10 mouse cellular contexts compared by ENCODE assay signal in the genomic region with DNA sequence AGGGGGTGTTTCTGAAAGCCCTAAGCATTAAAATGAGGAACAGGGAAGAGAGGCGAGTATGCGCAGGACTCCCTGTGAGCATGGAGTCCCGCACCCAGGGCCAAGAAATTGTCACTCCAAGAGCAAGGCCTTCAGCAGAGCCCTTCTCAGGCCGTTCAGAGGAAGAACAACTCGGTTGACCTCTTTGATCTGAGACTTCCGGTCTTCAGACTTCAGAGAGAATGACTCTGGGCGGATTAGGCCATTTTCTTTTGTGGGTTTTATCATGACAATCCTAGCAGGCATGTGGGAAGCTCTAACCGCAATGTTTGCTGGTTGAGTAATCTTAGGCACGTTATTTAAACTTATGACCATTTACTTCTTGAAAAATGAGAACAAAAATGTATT.
A peak's percentile ranks its signal among the peaks of the same experiment; 100 is the strongest.
DNase-seq lines count a peak whose midpoint lies in the region; TF ChIP-seq lines count a peak whose summit lies in the region.
"Had no signal": no experiment of that assay in that cellular context is flagged by ENCODE, and none has a peak within 500 bp of the region (broad histone marks: within the 10 kb centered on the region; RNA-seq: fewer than 3 reads in every experiment).

No protein-coding gene starts in this region.

- 36% methylated on average over 9 of the region's 9 CpGs for WGBS in macrophage (ENCODE audit: missing documents)

- no peak overlapping the region for H3ac ChIP-seq in C2C12 (ENCODE audit: control insufficient read depth, insufficient read length, low read depth)

- H3K36me3 ChIP-seq in C2C12 (ENCODE audit: control insufficient read depth, insufficient read depth): no peaks in the 10 kb centered on the region
- no peaks in the 10 kb centered on the region for H3K36me3 ChIP-seq in macrophage (ENCODE audit: inconsistent target)
- H3K36me3 ChIP-seq: liver, embryonic 13.5 days had no signal

- H3K4me3 ChIP-seq in C2C12 (ENCODE audit: insufficient read depth, poor library complexity, severe bottlenecking): no peak overlapping the region
- no peak overlapping the region for H3K4me3 ChIP-seq in macrophage (ENCODE audit: inconsistent target)
- H3K4me3 ChIP-seq: liver, embryonic 13.5 days had no signal

- H3K79me2 ChIP-seq in C2C12 (ENCODE audit: control insufficient read depth, insufficient read depth): no peaks in the 10 kb centered on the region
- no peaks in the 10 kb centered on the region for H3K79me2 ChIP-seq in macrophage (ENCODE audit: inconsistent target)

- peak overlapping the region; percentile 58 for H3K27ac ChIP-seq in macrophage
- H3K27ac ChIP-seq: liver, embryonic 13.5 days had no signal

- peak; percentile 28 for DNase-seq in 3134 (ENCODE audit: extremely low read depth, insufficient read length, low spot score)
- DNase-seq in fibroblast of lung, adult 2 months (ENCODE audit: low read depth): peak; percentile 36
- no peak for DNase-seq in cerebellum, adult 11-12 months
- no peak for DNase-seq in cerebellum, postnatal 36 days
- no peak for DNase-seq in layer of hippocampus, adult 9-10 months (ENCODE audit: low spot score)
- DNase-seq in gastrocnemius, postnatal 4 days (ENCODE audit: low spot score in 2 of 2): no peak
- DNase-seq: heart, postnatal 36 days; liver, embryonic 13.5 days had no signal

- H3K27me3 ChIP-seq in C2C12 (ENCODE audit: control insufficient read depth, insufficient read depth, insufficient read length): no peaks in the 10 kb centered on the region
- H3K27me3 ChIP-seq: liver, embryonic 13.5 days had no signal

- H3K79me3 ChIP-seq in C2C12 (ENCODE audit: low read depth): no peaks in the 10 kb centered on the region

- no peak for TF ChIP-seq CTCF in C2C12 (IDR thresholded peaks at IDR 0.05; ENCODE audit: control insufficient read depth, insufficient read depth, insufficient read length)

TF ChIP-seq in C2C12, 6 proteins besides CTCF, POLR2A, EP300 and RAD21:
- TF ChIP-seq FOSL1 (IDR thresholded peaks at IDR 0.05; ENCODE audit: insufficient read depth, low read length, poor library complexity, severe bottlenecking): peak; percentile 33
- TF ChIP-seq USF1 (IDR thresholded peaks at IDR 0.05; ENCODE audit: low read depth): no peak
- no peak for TF ChIP-seq MAX (IDR thresholded peaks at IDR 0.05)
- peak; percentile 91 for TF ChIP-seq CEBPB (IDR thresholded peaks at IDR 0.05; ENCODE audit: low read depth)
- TF ChIP-seq MYOG (IDR thresholded peaks at IDR 0.05; ENCODE audit: control insufficient read depth, extremely low read depth, insufficient read length): no peak
- TF ChIP-seq MYOD1 (IDR thresholded peaks at IDR 0.05; ENCODE audit: control insufficient read depth, insufficient read length, low read depth): no peak
TF ChIP-seq in C2C12: peak in this region for 2.

Comparison
In these comparisons a context has a peak if more than half of its experiments do, and no peak if none do; other contexts are left out.
1. DNase-seq: peak in 3134 (single experiment) and fibroblast of lung, adult 2 months (single experiment); none in cerebellum, adult 11-12 months (single experiment), cerebellum, postnatal 36 days (0 of 2), layer of hippocampus, adult 9-10 months (single experiment) and gastrocnemius, postnatal 4 days (0 of 2).